Mouse (Mus musculus) cerebellum, adult 2 months (tissue): ENCODE measurements around the gene Irf4.

Experiments
- CTCF ChIP-seq: fragments of 200-500 bp; IDR thresholded peaks from 2 replicates; pipeline ENCODE4 v1.5.1; 2011; ENCODE audit warnings: low read depth, mild to moderate bottlenecking, control low read depth, low read length, moderate library complexity, borderline replicate concordance; ENCODE audit not compliant: insufficient read depth
- POLR2A ChIP-seq: fragments of 200-500 bp; IDR thresholded peaks from 2 replicates; pipeline ENCODE4 v1.6.1; 2011; ENCODE audit warnings: low read length, control low read depth, borderline replicate concordance; ENCODE audit not compliant: insufficient read depth

- TF ChIP-seq POLR2A (no peak), CTCF (no peak)
Measured at GRCm38 (mm10) chr13:30755998-30756639, 7.1 kb downstream of the Irf4 start.
